Mouse (Mus musculus) heart, adult 9 months (tissue): ENCODE data around the gene Itm2c.

Source experiments
- DNase-seq, 2 experiments: peaks; one replicate each; pipeline ENCODE4 v3.0.0; 2022; ENCODE audit warnings: low spot score in 2 of 2

Gene Itm2c

DNA sequence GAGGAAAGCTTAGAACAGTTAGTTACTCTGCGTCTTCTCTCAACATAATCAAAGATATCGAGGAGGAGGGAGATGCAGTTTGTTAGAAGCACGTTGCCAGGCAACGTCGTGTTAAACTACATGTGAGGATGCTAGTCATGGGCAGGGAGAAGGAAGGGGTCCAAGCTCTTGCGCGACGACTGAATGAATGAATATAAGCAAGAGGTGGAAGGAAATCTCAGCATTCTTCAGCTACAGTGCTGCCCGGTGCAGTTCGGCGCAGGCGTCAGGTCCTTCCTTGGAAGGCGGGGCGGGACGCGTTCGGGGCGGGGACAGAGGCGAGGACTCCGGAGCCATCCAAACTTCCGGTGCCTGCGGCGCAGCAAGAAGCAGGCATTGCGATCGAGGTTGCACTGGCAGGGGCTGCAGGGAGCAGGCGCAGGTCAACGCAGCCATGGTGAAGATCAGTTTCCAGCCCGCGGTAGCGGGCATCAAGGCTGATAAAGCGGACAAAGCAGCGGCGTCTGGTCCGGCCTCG lies at the start of gene Itm2c:
Gene Itm2c (plus strand): TSS at position 51 of the 517 bp plus-strand sequence.
- DNase-seq, result peak; percentile 83 to 85

DNA sequence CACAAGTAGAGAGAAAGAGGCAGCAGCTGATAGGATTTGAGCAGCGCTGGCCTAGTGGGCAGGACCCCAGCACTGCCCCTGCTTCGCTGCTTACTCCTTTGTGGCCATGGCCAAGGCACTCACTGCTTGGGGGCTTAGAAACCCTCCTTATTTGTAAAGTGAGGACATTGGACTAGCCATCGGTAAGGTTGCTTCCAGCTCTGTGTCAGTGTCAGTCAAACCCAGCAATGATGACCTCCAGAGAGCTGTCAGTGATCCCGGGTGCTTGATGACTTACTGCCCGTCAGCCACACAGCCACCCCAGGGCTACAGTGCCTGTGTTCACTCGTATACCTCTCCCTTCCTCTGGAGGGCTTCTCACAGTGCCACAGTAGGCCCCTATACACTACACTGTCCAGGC lies 49.1 kb upstream of the Itm2c start:
- DNase-seq, result no peak

DNA sequence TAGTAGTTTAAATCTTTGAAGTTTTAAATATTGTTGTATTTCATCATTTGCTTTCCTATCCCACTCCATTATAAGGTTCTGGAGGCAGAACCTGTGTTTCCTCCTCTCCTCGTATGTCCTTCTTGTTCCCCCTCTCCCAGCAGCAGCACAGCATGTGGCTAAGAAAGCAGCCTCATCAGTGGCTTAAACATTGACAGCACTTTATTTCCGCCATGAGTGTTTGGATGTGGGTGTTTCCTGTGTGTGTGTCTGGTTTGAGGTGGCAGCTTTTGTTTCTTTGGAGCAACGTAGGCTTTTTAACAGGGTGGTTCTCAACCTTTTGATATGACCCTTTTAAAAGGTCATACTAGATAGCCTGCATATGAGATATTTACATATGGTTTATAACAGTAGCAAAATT lies 48.6 kb upstream of the Itm2c start:
- DNase-seq, result no peak

DNA sequence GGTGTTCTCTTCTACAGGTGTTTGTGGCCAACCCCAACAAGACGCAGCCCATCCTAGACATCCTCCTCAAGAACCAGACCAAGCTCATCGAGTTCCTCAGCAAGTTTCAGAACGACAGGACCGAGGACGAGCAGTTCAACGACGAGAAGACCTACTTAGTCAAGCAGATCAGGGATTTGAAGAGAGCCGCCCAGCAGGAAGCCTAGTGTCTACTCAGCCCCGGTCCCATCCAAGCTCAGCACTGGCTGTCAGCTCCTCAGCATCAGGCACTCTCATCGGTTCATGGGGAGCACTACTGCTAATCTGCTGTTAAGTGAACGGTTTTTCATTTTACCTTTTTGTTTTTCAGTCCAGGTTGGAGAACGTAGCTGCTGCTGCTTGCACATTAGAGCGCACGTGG lies 45.1 kb upstream of the Itm2c start:
- no peak for DNase-seq

DNA sequence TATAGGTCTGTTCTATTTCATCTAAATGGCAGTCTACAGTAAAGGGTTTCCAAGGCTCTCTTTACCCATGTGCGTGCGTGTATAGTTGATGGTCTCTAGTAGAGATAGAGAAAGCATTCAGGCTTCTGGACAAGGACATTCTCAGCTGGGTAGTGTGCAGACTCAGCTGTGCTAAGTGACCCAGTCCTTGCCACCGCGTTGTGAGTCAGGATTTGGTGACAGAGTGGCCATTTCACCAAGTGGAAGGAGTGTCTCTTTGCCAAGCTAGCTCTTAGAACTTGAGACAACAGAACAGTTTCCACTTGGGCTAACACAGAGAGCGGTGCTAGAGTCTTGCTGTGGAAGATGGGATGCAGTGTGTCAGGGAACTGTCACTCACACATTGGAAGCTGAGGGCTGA lies 43.2 kb upstream of the Itm2c start:
- DNase-seq, result no peak

DNA sequence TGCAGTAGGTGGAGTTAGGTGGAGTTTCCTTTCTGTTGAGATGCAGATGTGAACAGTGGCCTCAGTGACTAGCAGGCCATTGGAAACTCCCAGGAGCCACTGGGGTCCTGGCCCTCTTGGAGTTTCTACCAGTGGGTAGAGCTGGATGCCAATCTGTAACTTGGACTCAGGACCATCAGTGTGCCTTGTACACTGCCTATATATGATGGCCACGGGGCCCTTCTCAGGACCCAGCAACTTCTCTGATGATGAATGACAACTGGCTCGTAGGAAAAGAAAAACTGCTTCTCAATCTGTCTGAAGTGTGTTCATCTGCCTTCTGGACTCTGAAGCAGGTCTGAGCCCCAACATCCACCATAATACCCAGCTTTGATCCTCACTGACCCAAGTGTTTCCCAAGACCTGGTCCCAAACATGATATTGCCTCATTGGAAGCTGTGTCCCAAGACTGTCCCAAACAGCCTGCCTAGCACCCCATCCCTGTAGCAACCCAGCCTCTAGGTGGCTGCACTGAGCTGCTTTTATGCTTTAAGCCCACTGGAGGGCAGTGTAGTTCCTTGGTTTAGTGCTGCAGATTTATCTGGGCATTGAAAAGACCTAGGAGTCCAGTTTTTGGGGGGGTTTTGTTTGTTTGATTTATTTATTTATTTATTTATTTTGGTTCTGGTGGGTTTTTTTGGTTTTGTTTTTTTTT lies 40.9 kb upstream of the Itm2c start:
- DNase-seq, result peak; percentile 64 to 65

DNA sequence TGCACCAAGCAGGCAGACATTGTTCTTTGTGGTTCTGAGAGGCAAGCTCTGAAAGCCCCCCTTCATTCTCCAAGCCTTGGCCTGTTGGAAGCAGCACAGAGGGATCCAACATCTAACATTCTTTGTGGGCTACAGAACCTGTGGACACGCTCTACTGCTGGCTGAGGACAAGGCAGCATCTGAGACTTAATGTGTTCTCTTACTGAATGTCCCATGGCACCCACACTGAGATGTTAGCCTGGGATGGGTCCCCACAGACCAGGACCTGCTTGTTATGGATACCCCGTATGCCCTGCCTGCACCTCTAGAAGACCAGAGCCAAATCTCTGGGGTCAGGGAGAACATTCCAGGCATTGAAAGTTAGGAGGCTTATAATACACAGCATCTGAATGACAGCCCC lies 40.2 kb upstream of the Itm2c start:
- no peak for DNase-seq

DNA sequence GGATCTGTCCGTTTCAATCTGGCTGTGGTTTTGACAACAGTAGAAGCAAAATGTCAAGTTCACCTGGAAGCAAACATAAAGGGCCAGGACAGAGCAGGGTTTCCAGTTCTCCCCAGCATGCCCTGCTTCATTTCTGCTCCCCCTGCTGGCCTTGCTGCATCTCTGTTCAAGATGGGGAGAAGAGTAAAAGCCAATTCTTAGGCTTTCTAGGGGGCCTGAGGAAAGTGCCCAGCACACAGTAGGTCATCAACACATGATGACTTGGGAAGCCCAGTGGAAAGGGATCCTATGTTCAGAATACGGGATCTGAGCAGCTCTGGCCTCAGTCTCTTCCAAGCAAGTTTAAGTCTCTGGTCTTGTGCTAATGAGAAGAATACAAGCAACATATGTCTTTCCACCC lies 39.6 kb upstream of the Itm2c start:
- DNase-seq, result no peak

DNA sequence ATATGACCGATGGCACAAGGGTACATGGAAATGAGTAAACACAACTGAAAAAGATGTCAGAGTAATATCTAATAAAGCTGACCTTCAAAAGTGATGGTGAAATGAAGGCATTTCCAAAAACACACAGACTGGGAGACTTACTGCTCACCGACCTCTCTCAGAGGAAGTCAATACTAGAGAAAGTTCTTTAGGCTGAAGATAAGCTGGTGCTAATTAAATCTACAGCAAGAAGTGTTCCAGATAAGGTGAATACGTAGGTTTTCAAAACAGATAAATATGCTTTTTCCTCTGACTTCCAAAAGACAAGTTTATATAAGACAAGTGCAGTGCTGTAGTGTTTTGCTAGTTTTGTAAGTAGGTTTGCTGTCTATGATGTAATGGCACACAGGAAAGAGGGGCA lies 37.8 kb upstream of the Itm2c start:
- no peak for DNase-seq

DNA sequence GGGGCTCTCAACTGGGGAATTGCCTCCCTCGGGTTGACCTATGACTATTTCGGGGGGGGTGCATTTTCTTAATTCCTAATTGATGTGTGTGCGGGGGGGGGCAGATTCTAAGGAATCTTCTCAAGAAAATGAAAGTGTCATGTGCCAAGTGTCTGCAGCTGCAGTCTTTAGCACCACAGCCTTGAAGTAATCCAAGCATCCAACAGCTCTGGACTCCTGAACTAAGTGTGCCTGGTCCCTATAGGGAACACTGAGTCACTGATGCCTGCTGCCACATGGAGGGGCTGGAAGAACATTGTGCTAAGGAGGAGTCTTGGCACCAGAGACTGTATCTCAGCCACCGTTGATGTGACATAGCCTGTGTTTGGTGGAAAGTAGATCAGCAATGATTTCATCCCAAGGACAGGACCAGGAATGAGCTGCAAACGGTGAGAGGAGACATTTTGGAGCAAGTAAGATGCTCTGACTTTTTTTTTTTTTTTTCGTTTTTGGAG lies 36.8 kb upstream of the Itm2c start:
- no peak for DNase-seq

DNA sequence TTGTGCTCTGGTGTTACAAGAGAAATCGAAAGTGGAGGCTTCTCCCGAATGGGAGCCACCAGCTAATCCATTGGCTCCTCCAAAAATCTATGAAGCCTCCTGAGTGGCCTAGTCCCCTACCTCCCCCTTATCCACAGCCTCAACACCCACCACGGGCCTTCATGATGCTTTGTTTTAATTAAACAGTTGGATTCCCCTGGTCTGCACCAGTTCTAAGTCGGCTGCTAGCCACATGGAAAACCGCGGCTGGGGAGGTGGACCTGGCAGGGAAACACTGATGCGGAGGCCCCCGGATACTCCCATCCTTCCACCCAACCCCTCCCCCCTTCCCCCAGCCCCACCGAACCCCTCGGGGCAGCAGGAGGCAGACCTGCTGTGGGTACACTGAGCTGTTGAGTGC lies 29.7 kb upstream of the Itm2c start:
- no peak for DNase-seq

DNA sequence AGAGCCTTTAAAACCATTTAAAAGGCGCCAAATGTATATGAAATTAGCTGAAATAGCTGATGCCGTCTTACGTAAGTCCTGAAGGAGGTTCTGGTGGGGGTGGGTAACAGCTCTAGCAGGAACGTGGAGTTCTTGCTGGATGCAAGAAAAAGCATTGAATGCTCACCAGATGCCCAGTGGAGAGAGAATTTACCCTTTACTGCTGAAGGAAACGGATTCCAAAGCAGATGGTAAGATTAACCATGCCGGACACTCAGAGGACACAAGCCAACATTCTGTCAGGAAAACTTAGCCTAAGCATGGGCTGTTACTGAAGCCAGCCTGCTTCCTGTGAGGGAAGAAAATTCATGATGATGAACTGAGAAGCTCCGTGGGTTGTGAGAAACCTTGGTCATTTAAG lies 24.1 kb upstream of the Itm2c start:
- DNase-seq, result no peak

DNA sequence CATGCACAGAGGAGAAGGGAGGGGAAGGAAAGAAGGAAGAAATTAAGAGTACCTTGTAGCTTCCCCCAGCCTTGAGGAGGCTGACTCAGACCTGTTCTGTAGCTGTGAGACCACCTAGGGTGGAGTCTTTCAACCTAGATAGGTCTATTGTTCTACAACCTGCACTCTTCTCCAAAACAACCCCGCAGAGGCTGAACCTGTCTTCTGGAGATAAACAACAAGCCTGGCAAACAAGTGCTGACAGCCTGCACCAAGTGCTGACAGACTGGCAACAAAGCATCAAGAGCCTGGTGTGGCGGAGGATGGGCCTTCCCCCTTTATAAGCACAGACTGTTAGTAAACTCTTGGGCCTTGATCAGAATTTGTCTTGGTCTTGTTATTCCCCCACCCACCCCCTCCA lies 23.5 kb upstream of the Itm2c start:
- no peak for DNase-seq

DNA sequence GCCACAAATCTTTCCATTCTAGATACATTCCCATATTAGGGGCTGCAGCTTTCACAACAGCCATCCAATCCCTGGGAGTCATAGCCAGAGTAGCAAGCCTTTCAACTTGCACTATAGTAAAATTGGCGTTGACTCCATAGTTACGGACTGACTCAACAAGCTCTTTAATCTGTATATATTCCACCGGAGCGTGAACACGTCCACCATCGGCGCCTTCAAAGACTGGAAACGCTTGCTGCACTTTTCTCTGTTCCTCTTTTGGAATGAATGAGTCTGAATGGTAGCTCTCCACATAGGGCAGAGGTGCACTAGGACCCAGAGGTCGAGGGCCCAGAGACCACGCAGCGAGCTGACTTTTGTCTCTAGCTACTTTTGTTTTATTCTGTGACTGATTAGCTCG lies 12.1 kb upstream of the Itm2c start:
- DNase-seq, result no peak

DNA sequence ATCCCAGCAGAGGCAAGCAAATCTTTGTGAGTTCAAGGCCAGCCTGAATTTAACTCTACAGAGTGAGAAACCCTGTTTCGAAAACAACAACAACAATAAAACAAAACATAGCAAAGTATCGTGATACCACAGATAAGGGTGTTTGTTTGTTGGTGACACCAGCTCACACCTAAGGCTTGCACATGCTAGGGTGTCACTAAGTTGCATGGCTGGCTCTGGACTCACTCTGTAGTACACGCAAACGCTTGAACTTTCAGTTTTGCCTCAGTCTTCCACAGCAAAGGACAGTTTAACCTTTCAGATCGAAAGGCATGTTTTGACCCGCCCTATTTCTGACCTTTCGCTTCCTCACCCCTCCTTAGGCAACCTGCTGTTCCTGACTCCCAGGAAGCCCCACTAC lies 6.9 kb upstream of the Itm2c start:
- no peak for DNase-seq

DNA sequence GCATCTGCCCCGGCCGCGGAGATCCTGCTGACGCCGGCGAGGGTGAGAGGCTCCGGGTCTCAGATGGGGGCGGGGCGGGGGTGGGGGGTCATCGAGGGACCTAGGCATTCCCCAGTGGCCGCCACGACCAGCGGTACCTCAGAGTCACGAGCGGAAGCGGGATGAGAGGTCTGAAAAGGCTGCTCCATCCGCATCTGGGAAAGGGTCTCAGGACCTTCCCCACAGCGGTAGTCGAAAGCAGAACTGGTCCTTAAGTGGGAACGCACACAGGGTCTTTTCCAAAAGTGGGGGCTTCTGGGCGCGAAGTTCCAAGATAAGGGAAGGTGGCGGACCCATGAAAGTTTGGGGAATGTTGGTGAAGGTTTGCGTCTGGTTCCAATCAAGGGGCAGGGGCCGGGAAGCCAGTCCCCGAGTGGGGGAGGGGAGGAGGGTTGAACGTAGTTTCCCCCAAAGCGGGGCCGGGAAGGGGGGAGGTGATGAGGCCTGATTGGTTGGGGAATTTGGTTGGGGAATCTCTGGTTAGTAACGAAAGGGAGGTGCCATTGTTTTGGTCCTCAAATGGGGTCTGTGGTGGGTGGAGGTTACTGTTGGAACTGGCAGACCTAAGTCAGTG lies 773 bp downstream of the Itm2c start:
- DNase-seq, result peak in 1 of 2 experiments; percentile 37

DNA sequence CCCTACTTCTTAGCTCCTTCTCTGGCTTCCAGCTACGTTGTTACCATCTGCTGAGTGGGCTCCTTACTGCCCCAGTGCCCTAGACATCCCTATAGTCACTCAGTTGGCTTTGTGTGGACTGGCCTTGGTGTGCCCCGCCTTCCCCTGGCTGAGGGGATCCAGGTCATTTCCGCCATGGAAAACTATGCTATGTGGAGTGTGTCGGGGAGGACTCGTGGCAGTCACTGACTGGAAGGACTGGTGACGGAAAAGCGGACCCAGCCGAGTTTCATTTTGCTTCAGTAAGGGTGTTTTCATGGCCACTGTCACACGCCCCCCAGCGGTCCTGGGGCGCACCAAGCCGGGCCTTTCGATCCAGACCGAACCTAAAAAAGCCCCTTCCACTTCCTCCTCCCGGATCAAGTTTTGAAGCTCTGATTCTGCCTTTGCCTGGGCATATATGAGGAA lies 1.3 kb downstream of the Itm2c start:
- DNase-seq, result peak; percentile 73 to 81

DNA sequence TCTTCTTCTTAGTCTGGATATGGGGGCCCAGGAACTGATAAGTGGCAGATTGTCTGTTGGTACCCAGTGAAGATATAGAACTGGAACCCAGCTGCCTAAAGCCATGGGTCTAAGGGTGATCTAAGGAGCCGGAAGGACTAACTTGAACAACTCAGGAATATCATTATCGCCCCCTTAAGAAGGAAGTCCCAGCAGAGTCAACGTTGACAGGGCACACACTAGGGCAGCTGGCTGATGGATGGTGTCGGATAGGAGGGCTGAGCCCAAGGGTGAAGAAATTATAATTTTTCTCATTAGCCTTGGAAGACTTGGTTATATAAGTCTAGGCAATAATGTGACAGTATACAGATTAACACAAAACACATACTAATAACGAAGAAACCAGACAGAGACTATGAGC lies 2.0 kb downstream of the Itm2c start:
- no peak for DNase-seq

DNA sequence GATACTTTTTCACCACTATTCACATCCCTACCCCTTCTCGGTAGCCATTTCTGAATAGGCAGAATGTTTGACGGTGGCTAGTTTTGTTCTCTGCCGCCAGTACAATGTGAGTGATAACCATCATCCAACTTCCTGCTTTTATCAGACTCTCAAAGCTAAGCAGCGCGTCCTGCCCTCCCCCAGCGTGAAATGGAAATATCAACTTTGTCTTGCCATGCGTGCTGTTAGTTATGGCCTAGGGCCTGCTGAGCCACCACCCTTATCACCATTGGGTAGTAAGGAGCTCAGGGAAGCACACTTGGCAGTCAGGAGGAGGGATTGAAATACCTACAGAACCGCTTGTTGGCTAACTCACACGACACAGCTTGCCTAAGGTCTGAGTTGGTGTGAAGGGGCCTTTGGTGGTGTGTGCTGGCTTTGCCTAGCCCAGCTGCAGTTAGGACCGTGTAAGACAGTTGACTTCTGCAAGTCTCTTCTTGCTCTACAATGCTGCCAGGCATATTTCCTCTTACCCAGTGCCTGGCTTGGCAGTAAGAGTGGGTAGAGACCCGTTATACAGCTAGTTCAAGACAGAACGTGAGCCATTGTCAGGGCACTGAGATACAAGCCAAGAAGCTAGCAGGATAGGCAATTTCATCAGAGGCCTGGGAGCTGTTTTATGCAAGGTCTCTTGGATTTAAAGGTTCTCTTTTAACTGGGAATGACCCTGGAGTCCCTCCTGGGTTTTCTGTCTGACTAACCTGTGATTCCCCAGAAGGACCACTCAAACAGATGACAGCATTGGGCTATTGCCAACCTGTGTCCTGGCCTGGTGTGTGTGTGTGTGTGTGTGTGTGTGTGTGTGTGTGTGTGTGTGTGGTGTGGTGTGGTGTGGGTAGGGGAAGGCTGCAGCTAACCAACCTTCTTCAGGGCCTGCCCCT lies 3.0 kb downstream of the Itm2c start:
- DNase-seq, result peak in 1 of 2 experiments; percentile 29

DNA sequence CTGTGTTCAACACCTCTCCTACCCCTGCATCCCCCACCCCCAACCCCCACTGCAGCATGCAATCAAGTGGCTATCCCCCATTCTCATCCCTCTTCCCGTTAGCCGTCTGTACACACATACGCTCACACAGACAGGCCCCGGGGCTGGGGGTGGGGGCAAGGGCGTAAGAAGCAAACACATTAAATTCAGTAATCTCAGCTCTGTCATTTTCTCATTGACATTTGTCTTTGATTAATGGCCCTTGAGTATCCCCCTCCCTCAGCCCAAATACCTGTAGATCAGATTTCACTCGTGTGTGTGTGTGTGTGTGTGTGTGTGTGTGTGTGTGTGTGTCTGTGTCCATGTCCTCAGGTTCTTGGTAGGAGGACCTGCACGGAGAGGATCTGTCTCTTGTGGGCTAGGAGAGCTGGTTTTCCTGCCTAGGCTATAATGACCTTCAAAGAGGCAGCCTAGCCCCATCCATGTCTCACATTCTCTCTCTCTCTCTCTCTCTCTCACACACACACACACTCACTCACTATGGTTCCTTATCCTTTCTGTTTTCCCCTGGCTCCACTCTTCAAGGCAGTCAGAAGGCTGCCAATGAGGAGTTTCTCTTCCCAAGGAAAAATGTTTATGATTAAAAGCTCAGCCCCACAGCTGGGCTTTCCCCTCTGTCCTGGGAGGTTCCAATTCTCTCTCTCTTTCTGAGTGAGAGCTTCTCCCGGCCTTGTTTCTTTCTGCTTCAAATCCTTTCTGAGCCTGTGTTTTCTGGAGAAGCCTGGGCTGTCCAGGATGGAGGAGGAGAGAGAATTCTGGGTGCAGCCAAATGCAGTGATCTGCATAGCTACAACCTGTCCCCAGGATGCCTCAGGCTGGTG lies 4.0 kb downstream of the Itm2c start:
- DNase-seq, result no peak

DNA sequence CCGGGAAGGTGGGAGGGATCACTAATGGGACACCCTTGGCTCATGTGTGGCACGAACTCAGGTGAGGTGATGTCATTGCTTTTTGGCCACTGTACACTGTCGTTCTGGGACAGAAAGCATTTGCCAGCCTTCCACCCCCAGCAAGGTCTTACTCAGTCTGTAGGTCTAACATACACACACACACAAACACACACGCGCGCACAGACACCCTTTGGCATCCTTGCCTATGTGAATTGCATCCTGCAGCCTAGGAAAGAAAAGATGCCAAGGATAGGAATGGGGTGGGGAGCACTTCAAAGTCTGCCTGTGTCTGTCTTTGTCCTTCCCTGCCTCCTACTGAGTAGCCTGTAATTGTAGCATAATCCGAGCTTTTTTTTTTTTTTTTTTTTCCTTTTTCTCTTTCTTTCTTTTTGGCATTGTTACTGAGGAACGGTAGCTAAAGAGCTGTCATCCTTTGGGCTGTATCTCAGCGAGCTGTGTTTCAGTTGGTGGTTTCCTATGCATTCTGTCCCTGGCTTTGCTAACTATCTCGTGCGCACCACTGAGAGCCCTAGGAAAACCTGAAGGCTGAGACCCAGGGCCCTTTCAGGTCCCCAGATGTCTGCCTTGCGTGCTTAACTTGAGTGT lies 4.8 kb downstream of the Itm2c start:
- no peak for DNase-seq
